Mouse (Mus musculus) layer of hippocampus, postnatal 25 days (tissue): ENCODE data around the gene Gm10203. TPM values are rescaled to one million over a fixed set of nuclear protein-coding genes. Genes with fewer than 3 reads are reported as not detected.
A peak's percentile ranks its signal among the peaks of the same experiment; 100 is the strongest.
"Not testable (repeated sequence)": the region's sequence is repeated elsewhere in the genome, so short reads cannot be mapped to it uniquely, and the experiment has no call there.

Experiments
- DNase-seq, 2 experiments: peaks; one replicate each; pipeline ENCODE4 v3.0.0; 2022; ENCODE audit warnings: mixed read lengths in 2 of 2, low spot score in 1 of 2; ENCODE audit errors: extremely low spot score in 1 of 2
- total RNA-seq, 2 experiments: library from RNA; stranded (reverse); gene quantifications; 2 replicates each; pipeline ENCODE4 v1.2.3; 2021

Gm10203 gene
- total RNA-seq: not detected

DNA sequence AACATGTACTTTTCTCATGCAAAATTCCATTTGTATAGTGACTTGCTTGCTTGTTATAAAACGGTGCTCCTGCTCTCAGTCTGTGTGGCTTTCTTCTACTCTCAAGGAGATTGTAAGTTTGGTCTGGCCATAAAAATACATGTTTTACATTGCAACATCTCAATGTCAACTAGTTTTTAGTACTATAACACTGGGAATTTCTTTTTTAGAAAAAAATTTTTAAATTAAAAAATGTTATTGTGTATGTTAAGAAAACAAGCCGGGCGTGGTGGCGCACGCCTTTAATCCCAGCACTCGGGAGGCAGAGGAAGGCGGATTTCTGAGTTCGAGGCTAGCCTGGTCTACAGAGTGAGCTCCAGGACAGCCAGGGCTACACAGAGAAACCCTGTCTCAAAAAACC is at the start of gene Gm10203:
Gene Gm10203, plus strand, starts transcription at position 301 of the 400 bp plus-strand sequence.
- not testable (repeated sequence) for DNase-seq

DNA sequence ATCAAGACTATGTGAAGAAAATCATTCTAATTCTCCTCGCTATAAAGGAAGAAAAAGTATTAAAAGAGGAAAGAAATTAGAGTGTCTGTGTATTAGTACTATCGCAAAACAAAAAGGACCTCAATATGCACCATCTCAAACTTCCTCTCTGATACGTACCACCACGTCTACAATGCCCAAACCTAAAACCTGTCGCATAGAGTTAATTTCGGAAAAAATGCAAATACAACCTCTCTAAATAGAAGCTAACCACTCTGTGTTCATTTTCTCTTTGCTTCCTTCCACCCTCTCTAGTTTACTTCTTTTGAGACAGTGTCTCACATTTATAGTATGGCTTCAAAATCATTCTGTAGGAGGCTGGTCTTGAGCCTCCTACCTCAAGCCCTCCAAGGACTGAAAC is 37.6 kb upstream of the Gm10203 start:
- DNase-seq: no peak

DNA sequence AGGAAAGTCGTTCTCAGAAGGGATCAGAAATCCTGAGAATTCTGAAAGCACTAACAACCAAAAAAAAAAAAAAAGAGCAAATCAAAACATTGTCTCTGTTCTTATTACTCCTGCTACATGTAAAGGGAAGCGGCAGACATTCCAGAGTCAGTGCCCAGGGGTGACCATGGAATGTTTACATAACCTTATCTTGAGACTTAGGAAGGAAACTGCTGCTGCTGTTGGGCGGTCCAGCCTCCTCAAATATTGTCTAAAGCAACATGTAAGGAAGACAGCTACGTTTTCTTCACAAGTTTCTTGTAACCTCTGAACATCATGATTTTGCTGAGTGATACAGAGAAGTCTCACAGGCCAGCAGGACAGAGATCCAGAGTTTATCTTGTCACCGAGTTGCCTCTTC is 36.5 kb upstream of the Gm10203 start:
- DNase-seq: no peak

DNA sequence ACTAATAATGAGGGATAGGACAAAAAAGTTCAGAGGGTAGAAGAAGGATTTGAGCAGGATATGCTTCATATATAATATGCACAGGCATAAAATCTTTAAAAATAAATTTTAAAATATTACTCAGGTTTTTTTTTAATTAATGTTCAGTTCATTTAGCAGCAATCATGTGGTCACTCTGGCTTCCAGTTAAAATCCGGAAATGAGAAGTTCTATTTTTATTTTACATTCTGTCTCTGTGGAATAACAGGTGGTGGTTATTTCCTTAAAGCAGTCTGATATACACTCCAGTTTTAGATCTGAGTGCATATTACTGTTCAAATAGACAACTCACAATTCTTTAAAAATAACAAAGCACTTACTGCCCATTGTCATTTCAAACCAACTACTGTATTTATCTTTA is 35.4 kb upstream of the Gm10203 start:
- no peak for DNase-seq

DNA sequence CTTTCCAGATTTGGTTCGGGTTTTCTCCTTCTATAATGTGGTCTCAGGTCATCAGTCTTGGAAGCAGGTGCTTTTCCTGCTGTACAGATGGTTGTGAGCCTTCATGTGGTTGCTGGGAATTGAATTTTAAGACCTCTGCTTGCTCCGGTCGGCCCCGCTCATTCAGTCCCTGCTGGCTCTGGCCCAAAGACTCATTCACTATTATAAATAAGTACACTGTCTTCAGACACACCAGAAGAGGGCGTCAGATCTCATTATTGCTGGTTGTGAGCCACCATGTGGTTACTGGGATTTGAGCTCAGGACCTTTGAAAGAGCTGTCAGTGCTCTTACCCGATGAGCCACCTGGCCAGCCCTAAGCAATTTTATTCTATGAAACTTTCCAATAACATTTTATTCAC is 34.6 kb upstream of the Gm10203 start:
- DNase-seq: no peak

DNA sequence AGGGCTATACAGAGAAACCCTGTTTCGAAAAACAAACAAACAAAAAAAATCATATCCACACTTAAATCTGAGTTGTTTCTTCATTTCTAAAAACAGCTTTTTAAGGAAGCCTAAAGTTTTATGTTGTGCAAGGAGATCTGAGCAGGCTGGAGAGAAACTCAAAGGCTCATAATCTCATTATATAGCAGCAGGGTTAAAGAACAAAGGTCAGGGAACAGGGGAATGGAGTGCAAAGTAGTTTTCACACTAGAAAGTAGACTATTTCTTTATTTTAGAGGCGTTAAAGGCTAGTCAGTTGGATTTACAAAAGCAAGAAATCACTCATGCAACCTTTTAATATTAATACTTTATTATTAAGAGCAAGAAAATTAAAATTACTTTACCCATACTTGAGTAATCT is 33.7 kb upstream of the Gm10203 start:
- no peak for DNase-seq

DNA sequence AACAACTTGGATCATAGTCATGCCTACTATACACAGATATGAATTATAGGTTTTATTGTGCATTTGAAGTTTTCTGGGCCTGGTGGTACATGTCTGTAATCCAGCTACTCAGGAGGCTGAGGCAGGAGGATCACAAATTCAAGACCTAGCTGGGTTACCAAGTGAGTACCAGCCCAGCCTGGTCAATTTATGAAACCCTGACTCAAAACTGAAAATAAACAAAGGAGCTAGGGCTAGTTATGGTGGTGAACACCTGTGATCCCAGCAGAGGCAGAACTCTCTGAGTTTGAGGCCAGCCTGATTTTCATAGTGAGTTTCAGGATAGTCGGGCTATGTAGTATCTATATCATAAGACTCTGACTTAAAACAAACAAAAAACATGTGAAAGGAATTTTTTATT is 32.7 kb upstream of the Gm10203 start:
- DNase-seq: no peak

DNA sequence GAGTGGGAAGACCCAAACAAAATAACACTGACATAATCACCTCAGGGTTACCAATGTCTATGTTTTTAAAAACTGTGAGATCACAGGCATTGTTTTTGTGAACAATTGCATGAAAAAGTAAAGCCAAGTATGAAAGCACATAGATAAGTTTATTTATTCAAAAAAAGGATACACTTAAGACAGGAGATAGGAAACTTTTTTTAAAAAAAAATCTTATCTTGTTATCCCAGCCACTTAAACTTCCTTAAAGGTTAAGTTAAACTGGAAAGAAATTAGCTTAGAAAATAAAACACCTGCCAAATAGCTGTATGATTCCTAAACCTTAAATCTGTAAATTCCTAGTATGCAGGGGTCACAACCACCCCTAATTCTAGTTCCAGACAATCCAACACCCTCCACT is 31.0 kb upstream of the Gm10203 start:
- no peak for DNase-seq

DNA sequence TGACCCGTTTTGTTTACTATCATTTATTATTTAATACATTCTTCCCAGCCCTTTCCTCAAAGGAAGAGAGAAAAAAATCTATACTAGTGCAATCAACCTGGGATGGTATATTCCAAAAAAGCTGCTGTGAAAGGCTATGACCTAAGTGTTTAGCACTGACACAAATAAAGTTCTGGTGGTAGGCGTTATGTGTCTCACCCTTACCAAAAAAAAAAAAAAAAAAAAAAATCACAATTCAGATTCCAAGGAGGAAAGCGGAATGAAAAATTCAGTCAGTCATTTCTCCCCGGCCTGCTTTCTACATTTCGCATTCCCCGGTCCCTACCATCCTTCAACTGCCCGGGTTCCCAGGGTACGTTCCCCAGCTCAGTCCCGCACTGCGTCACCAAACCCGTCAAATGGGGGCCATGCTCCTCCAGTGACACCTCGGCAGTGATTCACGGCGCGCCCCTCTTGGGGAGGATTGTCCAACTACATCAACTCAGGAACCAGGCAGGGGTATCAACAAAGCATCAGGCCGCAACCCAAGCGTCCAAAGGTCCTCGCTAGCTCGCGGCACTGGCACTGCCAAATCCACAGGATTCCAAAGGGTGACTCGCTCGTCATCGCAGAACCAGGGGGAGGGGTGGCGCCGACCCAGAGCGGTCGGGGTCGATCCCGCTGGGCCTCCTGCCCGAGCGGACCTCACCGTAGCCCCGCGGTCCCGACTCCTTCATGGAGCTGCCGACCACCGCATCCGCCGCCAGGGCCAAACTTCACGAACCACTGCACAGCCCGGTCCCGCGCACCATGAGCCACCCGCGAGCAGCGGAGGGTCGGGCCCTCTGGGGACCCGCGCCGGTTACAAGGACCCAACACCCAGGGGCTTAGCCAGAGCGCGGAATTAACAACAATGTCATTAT is 29.5 kb upstream of the Gm10203 start:
- DNase-seq: peak; percentile 50 to 56

DNA sequence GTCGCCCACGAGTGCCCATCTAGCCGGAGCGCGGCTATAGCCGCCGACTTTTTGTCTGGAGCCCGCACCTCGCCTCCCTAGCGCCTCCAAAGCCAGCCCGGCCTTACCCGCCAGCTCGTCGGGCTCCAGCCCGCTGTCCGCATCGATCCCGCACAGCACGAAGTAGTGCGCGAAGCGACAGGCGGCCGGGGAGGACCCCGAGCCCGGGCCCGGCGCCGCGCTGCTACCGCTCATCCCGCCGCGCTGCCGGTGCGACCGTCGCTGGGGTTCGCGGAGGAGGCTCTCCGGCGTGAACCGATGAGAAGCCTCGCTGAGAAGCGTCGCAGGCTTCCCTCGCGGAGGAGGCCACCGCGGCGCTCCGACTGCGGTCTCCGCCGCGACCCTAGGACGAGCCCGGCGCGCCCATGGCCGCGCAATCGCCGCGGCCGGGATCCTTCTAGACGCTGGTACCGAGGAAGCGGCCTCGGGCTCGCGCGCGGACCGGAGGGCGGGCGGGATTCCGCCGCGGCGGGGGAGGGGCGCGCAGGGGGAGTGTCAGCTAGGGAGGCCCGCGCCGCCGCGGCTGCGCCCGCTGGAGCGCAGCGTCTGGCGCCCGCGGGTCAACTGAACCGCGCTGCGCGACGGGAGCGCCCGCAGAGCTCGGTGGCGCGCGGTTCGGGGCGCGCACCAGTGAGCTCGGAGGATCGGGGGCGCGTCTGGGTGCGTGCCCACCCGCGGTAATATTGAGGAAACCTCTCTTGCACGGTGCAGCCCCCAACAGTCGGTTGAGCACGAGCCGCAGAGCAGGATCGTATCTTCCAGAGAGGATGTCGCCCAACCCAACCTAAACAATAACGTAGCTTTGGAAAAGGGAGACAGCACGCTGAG is 28.7 kb upstream of the Gm10203 start, which contains the start of gene Dennd5b:
Gene Dennd5b, minus strand, starts transcription at position 605 of the 867 bp plus-strand sequence.
- DNase-seq: peak; percentile 67 to 76

DNA sequence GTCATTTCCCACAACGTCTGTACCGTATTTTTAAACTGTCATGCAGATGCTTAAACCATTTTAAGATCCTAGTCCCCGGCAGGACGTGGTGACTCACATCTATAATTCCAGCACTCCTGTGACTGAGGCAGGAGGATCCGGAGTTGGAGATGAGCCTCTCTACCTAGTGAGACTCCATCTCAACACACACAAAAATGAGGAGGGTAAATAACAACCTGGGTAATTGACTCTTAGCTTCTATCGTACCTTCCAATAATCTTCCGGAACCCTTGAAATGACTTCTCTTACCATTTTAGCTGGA is 28.1 kb upstream of the Gm10203 start:
- DNase-seq: no peak

DNA sequence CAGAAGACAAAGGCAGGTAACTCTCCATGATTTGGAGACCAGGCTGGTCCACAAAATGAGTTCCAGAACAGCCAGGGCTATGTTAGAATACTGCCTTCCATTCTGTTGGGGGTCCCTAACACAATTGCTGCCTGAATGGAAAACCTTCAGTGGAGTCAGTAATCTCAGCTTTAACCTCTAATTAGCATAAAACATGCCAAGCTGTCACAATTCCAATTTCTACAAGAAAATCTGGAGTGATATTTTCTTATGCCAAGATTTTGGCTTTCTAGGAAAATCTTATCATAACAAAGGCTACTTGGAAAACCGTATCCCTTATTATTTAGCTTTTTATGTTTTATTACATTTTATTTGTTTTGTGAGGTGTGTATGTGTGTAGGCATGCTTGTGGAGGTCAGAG is 26.5 kb upstream of the Gm10203 start:
- DNase-seq: no peak

DNA sequence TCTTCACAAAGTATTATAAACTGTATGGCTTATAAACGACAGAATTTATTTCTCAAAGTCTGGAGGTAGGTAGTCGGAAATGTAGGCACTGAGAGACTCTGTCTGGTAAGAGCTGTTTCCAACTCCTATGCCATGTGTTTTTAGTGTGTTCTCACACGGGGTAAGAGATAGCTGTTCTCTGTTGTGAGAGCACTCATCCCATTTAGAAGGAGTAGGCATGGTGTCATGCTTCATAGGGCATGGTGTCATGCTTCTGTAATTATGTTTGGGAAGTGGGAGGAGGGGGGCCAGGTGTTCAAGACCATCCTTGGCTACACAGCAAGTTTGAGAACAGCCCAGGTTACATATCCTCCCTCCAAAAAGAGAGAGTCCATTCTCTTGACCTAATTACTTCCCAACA is 22.4 kb upstream of the Gm10203 start:
- no peak for DNase-seq

DNA sequence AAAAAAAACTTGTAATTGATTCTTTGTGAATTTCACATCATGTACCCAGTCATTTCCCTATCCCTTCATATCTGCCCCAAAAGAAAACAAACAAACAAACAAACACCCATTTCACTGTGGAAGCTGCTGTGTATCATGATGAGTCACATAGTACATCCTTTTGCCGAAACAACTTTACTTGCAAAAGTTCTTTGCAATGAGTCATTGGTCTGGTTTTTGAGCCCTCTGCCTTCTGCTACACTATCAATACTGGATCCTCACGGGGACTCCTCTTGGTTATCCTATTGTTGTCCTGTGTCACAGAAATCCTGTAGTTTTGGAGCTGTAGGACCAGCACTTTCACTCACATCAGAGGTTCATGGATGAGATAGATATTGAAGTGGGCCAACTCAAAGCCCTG is 21.1 kb upstream of the Gm10203 start:
- no peak for DNase-seq

DNA sequence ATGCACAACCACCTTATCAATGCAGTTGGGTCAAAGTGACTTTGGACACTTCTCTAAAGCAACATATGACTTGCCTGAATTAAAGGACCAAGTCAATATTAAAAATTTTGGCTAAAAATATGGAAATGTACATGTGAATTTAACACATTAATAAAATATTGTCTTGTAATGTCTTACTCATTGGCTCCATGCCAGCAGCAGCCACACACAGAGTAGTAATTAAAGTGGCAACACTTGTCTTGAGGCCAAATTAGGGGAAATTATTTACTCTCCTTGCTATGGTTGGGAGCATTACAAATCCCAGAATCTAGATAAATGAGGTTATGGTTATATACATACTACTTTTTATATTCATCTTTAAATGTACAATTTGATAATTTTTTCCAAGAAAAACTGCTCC is 13.0 kb upstream of the Gm10203 start:
- DNase-seq: no peak

DNA sequence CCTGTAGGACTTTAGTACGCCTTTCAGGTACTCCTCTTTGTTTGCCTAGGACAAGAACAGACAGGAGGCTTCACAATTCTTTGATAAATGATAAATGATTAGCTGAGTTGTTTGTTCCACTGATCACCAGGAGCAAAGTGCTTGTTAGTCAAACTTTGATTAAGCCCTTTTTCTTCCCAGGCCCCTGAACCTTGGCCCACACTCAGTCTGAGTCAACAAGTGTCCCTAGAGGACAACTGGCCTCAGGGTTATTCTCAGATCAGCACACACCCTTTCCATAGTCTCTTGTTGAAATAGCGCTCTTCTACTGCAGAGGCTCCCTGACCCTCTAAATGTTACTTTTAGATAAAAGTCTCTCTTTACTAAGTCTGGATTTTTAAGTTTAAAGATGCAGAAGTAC is 11.0 kb upstream of the Gm10203 start:
- DNase-seq: no peak

DNA sequence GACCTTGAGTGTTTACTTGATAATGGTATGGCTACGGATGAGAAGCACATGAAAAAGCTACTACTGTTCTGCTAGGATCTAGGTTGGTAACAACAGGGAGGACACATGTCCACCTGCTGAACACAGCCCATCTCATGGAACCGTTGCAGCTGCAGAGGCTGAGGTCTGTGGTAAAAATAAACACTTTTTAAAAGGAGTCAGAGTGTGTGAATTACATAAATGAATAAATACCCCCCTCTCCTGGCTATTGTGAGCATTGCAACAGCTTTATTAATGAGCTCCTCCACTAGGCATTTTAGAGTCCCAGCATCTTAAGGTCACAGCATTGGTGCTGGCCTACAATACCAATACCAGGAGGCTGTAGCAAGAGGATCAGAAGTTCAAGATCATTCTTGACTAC is 10.1 kb upstream of the Gm10203 start:
- peak; percentile 13 to 72 for DNase-seq

DNA sequence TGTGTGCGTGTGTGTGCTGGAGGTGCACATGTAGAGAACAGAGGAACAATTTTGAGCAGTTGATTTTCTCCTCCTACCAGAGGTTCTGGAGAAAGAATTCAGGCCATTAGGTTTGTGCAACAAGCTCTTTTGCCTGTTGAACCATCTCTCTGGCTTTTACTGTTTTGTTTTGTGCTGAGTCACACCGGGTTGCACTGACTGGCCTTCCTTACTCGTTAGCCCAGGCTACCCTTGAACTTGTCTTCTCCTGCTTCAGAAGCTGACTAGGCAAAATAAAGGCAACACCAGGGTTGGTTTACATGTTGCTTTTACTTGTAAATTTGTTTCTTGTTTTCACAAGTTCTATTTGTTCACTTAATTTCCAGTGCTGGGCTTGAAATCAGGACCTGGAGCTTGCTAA is 6.9 kb upstream of the Gm10203 start:
- DNase-seq: no peak

DNA sequence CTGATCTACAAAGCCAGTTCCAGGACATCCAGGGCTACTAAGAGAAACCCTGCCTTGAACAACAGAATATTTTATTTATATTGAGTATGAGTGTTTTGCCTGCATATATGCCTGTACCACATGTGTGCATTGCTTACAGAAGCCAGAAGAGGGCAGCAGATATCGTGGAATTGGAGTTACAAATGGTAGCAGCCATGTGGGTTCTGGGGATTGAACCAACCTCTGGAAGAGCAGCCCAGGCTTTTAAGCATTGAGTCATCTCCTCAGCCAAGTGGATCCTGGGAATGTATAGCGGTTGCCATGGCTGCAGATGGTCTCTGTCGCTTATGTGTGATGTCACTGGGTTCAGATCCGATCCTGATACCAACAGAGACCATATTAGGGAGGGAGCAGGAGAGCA is 3.3 kb upstream of the Gm10203 start:
- peak in 1 of 2 experiments; percentile 22 for DNase-seq

DNA sequence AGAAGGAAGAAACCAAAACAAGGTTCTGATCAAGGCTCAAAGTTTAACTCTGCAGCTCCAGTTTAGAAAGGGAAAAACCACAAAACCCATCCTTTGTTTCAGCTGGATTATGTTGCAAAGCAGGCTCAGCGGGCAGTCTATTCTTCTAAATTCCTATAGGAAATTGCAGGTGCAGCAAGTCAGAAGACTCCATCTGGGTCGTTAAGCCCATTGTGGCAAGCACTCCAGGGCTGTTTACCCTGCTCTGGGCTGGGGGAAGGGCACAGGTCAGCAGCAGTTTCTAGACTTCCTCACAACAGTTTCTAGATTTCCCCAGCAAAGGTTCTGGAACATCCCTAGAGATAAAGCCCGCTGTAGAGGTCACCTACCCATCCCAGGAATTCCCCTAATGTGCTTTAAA is 1.1 kb downstream of the Gm10203 start:
- DNase-seq: no peak

DNA sequence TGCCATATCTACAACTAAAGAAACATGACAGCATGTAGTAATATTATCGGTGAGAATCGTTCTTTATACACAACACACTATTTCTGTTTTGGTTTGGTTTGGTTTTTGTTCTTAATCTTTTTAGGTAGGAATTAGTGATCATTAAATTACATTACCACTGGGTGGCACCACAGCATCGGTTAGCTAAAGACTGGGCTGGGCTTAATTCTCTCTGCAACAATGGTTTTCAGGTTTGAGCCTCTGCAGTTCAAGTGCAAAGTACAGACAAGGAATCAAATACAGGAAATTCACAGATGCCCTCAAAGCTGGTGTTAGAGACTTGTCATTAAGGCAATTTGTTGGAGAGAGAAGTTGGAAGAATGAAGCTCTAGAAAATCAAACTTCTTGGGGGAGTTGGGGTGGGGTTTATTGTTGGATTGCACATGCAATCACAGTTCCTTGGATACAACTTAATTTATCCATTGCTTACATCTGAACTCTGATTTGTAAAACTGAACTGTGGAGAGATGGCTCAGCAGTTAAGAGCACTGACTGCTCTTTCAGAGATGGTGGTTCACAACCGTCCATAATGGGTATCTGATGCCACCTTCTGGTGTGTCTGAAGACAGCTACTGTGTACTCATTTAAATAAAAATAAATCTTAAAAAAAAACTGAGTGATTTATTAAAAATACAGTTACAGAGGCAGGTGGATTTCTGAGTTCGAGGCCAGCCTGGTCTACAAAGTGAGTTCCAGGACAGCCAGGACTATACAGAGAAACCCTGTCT is 2.5 kb downstream of the Gm10203 start:
- peak in 1 of 2 experiments; percentile 9 for DNase-seq
